Mouse (Mus musculus): ENCODE results near the gene Ifnk. TPM values are rescaled to one million over a fixed set of nuclear protein-coding genes. Genes with fewer than 3 reads are reported as not detected.

Ifnk gene
- polyA plus RNA-seq, 2 experiments: not detected

- Histone ChIP-seq H3K4me2 (ENCODE audit: low read depth) (no peak overlapping the region), H3K27me3 (ENCODE audit: control insufficient read depth, insufficient read depth, low read length) (no peaks in the 10 kb centered on the region), H3K36me3 (replicated peaks; ENCODE audit: control insufficient read depth, insufficient read depth, low read depth) (no peaks in the 10 kb centered on the region), H3K9me3 (ENCODE audit: control insufficient read depth, low read length) (no peaks in the 10 kb centered on the region), H3K4me3 (ENCODE audit: insufficient read depth in 1 of 2, low read depth in 2 of 2, low read length in 2 of 2) (no peak overlapping the region), H3K27ac (no peak overlapping the region), H3K9ac (replicated peaks) (no peak overlapping the region), H3K4me1 (replicated peaks; ENCODE audit: control insufficient read depth in 2 of 2, insufficient read depth in 2 of 2, low read length in 1 of 2) (no peaks in the 10 kb centered on the region)
- DNase-seq (ENCODE audit: low read depth in 3 of 3, low spot score in 3 of 3) (no peak), ATAC-seq (ENCODE audit: insufficient read depth) (no peak)
- WGBS (ENCODE audit: insufficient replicate concordance): 58% methylated on average over 1 of the region's 1 CpGs
- TF ChIP-seq CTCF (IDR thresholded peaks at IDR 0.05; ENCODE audit: low read depth) (no peak), EP300 (IDR thresholded peaks at IDR 0.05; ENCODE audit: low read depth) (no peak)
Observed at GRCm38 (mm10) chr4:35173551-35173950, 21.7 kb downstream of the Ifnk start.

GRCm38 (mm10) chr4:35175566-35175965 is 23.7 kb downstream of the Ifnk start:
- ATAC-seq (ENCODE audit: insufficient read depth) (no peak), DNase-seq (ENCODE audit: low read depth in 3 of 3, low spot score in 3 of 3) (no peak)
- Histone ChIP-seq H3K4me3 (ENCODE audit: insufficient read depth in 1 of 2, low read depth in 2 of 2, low read length in 2 of 2) (no peak overlapping the region), H3K4me2 (ENCODE audit: low read depth) (no peak overlapping the region), H3K9me3 (ENCODE audit: control insufficient read depth, low read length) (no peaks in the 10 kb centered on the region), H3K36me3 (replicated peaks; ENCODE audit: control insufficient read depth, insufficient read depth, low read depth) (no peaks in the 10 kb centered on the region), H3K27ac (no peak overlapping the region), H3K4me1 (replicated peaks; ENCODE audit: control insufficient read depth in 2 of 2, insufficient read depth in 2 of 2, low read length in 1 of 2) (no peaks in the 10 kb centered on the region), H3K9ac (replicated peaks) (no peak overlapping the region), H3K27me3 (ENCODE audit: control insufficient read depth, insufficient read depth, low read length) (no peaks in the 10 kb centered on the region)
- TF ChIP-seq EP300 (IDR thresholded peaks at IDR 0.05; ENCODE audit: low read depth) (no peak), CTCF (IDR thresholded peaks at IDR 0.05; ENCODE audit: low read depth) (no peak)
- WGBS (ENCODE audit: insufficient replicate concordance): 51% methylated on average over 2 of the region's 2 CpGs

GRCm38 (mm10) chr4:35177926-35178645 is 26.2 kb downstream of the Ifnk start:
- WGBS (ENCODE audit: insufficient replicate concordance): 66% methylated on average over 12 of the region's 12 CpGs
- H3K36me3 ChIP-seq (replicated peaks; ENCODE audit: control insufficient read depth, insufficient read depth, low read depth): no peaks in the 10 kb centered on the region
- no peak for ATAC-seq (ENCODE audit: insufficient read depth)
- no peaks in the 10 kb centered on the region for H3K4me1 ChIP-seq (replicated peaks; ENCODE audit: control insufficient read depth in 2 of 2, insufficient read depth in 2 of 2, low read length in 1 of 2)
- no peak overlapping the region for H3K9ac ChIP-seq (replicated peaks)
- H3K4me2 ChIP-seq (ENCODE audit: low read depth): no peak overlapping the region
- no peak for TF ChIP-seq CTCF (IDR thresholded peaks at IDR 0.05; ENCODE audit: low read depth)
- no peak for TF ChIP-seq EP300 (IDR thresholded peaks at IDR 0.05; ENCODE audit: low read depth)
- H3K27ac ChIP-seq: no peak overlapping the region
- H3K9me3 ChIP-seq (ENCODE audit: control insufficient read depth, low read length): no peaks in the 10 kb centered on the region
- H3K4me3 ChIP-seq (ENCODE audit: insufficient read depth in 1 of 2, low read depth in 2 of 2, low read length in 2 of 2): no peak overlapping the region
- DNase-seq (ENCODE audit: low read depth in 3 of 3, low spot score in 3 of 3): no peak
- no peaks in the 10 kb centered on the region for H3K27me3 ChIP-seq (ENCODE audit: control insufficient read depth, insufficient read depth, low read length)

GRCm38 (mm10) chr4:35187617-35188326 is 35.9 kb downstream of the Ifnk start:
- Histone ChIP-seq H3K36me3 (replicated peaks; ENCODE audit: control insufficient read depth, insufficient read depth, low read depth) (no peaks in the 10 kb centered on the region), H3K27ac (no peak overlapping the region), H3K9ac (replicated peaks) (no peak overlapping the region), H3K27me3 (ENCODE audit: control insufficient read depth, insufficient read depth, low read length) (no peaks in the 10 kb centered on the region), H3K9me3 (ENCODE audit: control insufficient read depth, low read length) (no peaks in the 10 kb centered on the region), H3K4me1 (replicated peaks; ENCODE audit: control insufficient read depth in 2 of 2, insufficient read depth in 2 of 2, low read length in 1 of 2) (peaks cover 0 to 9% of the 10 kb centered on the region in 2 experiments; a peak in 2 of 4 replicates), H3K4me3 (ENCODE audit: insufficient read depth in 1 of 2, low read depth in 2 of 2, low read length in 2 of 2) (no peak overlapping the region), H3K4me2 (ENCODE audit: low read depth) (no peak overlapping the region)
- DNase-seq (ENCODE audit: low read depth in 3 of 3, low spot score in 3 of 3): no peak
- WGBS (ENCODE audit: insufficient replicate concordance): 30% methylated on average over 8 of the region's 8 CpGs
- TF ChIP-seq CTCF (IDR thresholded peaks at IDR 0.05; ENCODE audit: low read depth) (no peak), EP300 (IDR thresholded peaks at IDR 0.05; ENCODE audit: low read depth) (0 out of 2 replicates have a peak, but pooled peaks have one; percentile 17)
- peak; percentile 45; the same call in 1 of the 2 replicates for ATAC-seq (ENCODE audit: insufficient read depth)

- ATAC-seq (ENCODE audit: insufficient read depth) (no peak), DNase-seq (ENCODE audit: low read depth in 3 of 3, low spot score in 3 of 3) (no peak)
- Histone ChIP-seq H3K4me3 (ENCODE audit: insufficient read depth in 1 of 2, low read depth in 2 of 2, low read length in 2 of 2) (no peak overlapping the region), H3K4me1 (replicated peaks; ENCODE audit: control insufficient read depth in 2 of 2, insufficient read depth in 2 of 2, low read length in 1 of 2) (peaks cover 0 to 9% of the 10 kb centered on the region in 2 experiments; a peak in 2 of 4 replicates), H3K36me3 (replicated peaks; ENCODE audit: control insufficient read depth, insufficient read depth, low read depth) (no peaks in the 10 kb centered on the region), H3K9me3 (ENCODE audit: control insufficient read depth, low read length) (no peaks in the 10 kb centered on the region), H3K9ac (replicated peaks) (no peak overlapping the region), H3K27ac (no peak overlapping the region), H3K27me3 (ENCODE audit: control insufficient read depth, insufficient read depth, low read length) (no peaks in the 10 kb centered on the region), H3K4me2 (ENCODE audit: low read depth) (no peak overlapping the region)
- TF ChIP-seq CTCF (IDR thresholded peaks at IDR 0.05; ENCODE audit: low read depth): no peak
- no peak for TF ChIP-seq EP300 (IDR thresholded peaks at IDR 0.05; ENCODE audit: low read depth)
- 74% methylated on average over 5 of the region's 5 CpGs for WGBS (ENCODE audit: insufficient replicate concordance)
Observed at GRCm38 (mm10) chr4:35189794-35190193, 37.9 kb downstream of the Ifnk start.
